Mouse (Mus musculus) ES-E14 (cell line): Measurements from ENCODE around the gene Fh1.

Experiments
- HCFC1 ChIP-seq: IDR thresholded peaks from 2 replicates; pipeline ENCODE4 v1.6.1; 2012; ENCODE audit warnings: low read length, inconsistent platforms, borderline replicate concordance; ENCODE audit not compliant: insufficient read depth
- ZC3H11A ChIP-seq: IDR thresholded peaks from 2 replicates; pipeline ENCODE4 v1.6.1; 2012; ENCODE audit warnings: low read depth, mild to moderate bottlenecking, inconsistent platforms, low read length, borderline replicate concordance

DNA sequence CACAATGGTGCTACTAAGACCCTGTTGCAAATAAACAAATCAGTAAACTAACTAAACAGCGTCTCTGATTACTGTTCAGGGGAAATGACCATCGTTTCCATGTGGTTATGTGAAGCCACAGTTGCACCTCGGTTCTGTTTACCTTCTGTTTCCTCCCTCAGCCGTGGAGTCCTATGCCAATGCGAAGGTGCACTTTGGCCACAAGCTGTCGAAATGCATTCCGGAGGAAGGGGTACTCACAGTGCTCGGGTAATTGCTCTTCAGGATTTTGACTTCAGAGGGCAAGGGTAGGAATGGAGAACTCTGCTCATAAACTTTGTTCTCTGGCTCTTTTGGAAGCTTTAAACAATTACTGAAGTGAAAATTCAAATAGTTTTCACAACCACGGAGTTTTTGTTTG lies 21.5 kb upstream of the Fh1 start:
- TF ChIP-seq HCFC1 (no peak), ZC3H11A (no peak)
